Mouse (Mus musculus): ENCODE measurements around the gene Gm6217.
"Not testable (repeated sequence)": the region's sequence is repeated elsewhere in the genome, so short reads cannot be mapped to it uniquely, and the experiment has no call there.

DNA sequence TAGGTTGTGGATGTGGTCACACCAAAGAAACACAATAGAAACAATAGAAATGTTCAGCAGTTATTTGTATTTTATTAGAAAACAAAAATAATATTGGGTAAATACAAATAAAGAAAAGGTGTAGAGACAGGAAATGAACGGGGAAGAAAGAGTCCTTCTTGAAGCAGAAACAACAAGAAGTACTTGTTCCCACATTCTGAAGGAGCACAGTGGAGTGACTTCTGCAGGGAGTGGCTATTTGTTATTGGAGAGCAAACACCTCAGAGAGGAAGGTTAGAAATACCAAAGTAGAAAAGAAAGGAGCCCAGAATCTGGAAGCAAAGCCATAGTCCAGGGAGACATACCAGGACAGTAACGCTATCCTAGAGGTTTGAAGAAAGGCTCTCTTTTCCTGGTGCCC is 11.3 kb upstream of the Gm6217 start:
- TF ChIP-seq CTCF, EP300 (IDR thresholded peaks at IDR 0.05; ENCODE audit: low read depth): not testable (repeated sequence)

Data from liver, embryonic 14.5 days (tissue).